Mouse (Mus musculus): ENCODE data around the gene Ngef.
"Not testable (repeated sequence)": the region's sequence is repeated elsewhere in the genome, so short reads cannot be mapped to it uniquely, and the experiment has no call there.

Gene Ngef

DNA sequence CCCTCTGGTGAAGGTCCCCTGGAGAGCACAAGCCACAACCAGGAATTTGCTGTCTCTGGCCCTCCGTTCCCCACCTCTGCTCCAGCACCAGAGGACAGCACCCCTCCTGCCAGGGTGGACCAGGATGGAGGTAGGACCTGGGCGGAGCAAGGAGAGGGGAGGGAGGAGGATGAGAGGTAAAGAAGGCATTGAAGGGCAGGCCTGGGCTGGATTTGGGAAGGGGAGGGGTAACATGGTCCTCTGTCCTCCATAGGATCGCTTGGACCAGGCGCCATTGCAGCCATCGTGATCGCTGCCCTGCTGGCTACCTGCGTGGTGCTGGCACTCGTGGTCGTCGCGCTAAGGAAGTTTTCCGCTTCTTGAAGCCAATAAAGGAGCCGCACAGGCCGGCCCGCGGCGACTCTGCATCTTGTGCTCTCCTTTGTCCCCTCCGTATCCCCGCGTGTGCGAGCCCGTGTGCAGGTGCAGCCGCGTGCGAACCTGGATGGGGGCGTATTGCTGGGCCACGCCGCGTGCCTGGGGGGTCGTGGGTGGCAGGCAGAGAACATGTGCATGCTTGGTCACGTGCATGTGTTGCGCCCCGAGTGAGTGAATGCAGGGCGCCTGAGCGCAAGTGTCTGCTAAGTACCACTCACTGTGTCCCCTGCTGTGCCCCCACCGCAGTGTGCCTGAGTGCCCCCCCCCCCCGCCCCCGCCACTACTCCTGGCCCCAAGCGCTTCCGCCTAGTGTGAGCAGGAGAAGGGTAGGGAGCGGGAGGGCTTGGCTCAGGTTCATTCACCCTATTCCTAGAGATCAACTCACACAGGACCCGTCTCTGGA lies 98.4 kb downstream of the Ngef start:
- DNase-seq (ENCODE audit: low read depth, low spot score) = peak; percentile 47

DNA sequence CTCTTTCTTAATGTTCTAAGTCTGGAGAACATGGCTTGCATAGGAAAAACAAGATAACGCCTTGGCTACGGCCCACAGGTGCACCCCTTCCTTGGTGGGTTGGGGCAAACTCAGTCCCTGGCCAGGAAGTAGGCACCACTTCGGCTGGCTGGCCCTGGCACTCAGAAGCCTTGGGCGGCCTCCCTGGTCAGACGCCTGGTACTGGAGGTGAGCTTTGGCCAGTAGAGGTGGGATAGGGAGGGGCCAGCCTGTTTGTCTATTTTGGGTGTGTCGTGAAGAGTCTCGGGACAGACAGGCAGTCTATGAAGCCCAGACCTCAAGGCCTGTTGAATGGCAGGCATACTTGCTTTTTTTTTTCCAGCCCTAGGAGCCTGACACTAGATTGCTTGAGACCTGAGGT lies 101.1 kb downstream of the Ngef start:
- no peak for DNase-seq (ENCODE audit: low read depth, low spot score)

GRCm38 (mm10) chr1:87471914-87472313 lies 101.8 kb downstream of the Ngef start:
- DNase-seq (ENCODE audit: low read depth, low spot score) = no peak

- not testable (repeated sequence) for DNase-seq (ENCODE audit: low read depth, low spot score)
These were observed 103.7 kb downstream of the Ngef start, which contains the start of gene Snorc for GRCm38 (mm10) chr1:87469971-87470370. Gene Snorc (plus strand): TSS chr1:87470271.

DNA sequence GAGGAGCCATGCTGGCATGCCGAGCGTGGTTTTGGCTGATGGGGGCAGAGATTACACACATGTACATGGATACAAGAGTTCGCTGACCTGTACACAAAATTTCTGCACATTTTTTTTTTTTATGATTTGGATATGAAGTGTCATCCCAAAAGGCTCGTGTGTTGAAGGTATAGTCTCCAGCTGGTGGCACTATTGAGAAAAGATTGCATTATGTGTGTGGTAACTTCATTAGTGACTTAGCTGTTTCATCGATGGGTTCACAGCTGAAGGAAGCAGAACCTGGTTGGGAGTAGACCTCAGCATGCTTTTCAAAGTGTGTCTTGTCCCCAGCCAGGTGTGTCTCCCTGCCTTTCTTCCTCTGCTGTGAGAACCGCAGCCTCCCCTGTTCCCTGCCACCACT lies 105.3 kb downstream of the Ngef start:
- DNase-seq (ENCODE audit: low read depth, low spot score) = no peak

GRCm38 (mm10) chr1:87467469-87467868 lies 106.2 kb downstream of the Ngef start:
- no peak for DNase-seq (ENCODE audit: low read depth, low spot score)

GRCm38 (mm10) chr1:87459856-87460255 lies 113.8 kb downstream of the Ngef start:
- not testable (repeated sequence) for DNase-seq (ENCODE audit: low read depth, low spot score)

- no peak for DNase-seq (ENCODE audit: low read depth, low spot score)
These were observed 115.6 kb downstream of the Ngef start for GRCm38 (mm10) chr1:87458045-87458444.

- no peak for DNase-seq (ENCODE audit: low read depth, low spot score)
These were observed 117.2 kb downstream of the Ngef start for GRCm38 (mm10) chr1:87456425-87456824.

- DNase-seq (ENCODE audit: low read depth, low spot score) = no peak
These were observed 124.2 kb downstream of the Ngef start for GRCm38 (mm10) chr1:87449432-87449831.

- DNase-seq (ENCODE audit: low read depth, low spot score) = peak; percentile 15
These were observed 126.2 kb downstream of the Ngef start for GRCm38 (mm10) chr1:87447183-87448104.

DNA sequence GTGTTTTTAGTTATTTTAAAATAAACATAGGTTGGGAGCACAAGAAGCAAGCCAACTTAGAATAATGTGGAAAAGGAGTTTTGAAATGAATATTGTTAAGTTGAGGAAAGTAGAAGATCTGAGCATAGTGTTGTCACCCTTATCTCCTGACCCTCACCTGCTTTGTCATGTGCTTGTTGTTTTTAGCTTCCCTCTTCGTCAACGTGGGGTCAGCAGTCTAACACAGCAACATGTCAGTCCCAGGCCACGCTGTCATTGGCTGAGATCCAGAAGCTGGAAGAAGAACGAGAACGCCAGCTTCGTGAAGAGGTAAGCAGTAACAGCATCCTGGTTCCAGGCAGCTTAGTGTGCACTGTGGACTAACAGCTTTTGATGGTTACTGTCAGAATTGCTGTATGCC lies 137.1 kb downstream of the Ngef start:
- no peak for DNase-seq (ENCODE audit: low read depth, low spot score)

- no peak for DNase-seq (ENCODE audit: low read depth, low spot score)
These were observed 138.5 kb downstream of the Ngef start for GRCm38 (mm10) chr1:87435125-87435524.
